Mouse (Mus musculus) erythroblast, adult 5-6 weeks (primary cell): ENCODE measurements around the gene Tars. TPM values are rescaled to one million over a fixed set of nuclear protein-coding genes. Genes with fewer than 3 reads are reported as not detected.

Experiments
- ATAC-seq: replicated peaks from 2 replicates; pipeline ENCODE4 v1.8.0; 2016; ENCODE audit warnings: moderate number of reproducible peaks, mild to moderate bottlenecking, moderate TSS enrichment, inconsistent platforms; ENCODE audit not compliant: poor library complexity, low FRiP score, severe bottlenecking
- total RNA-seq, 2 experiments: library from RNA; stranded (forward) in 1 of 2; stranded (reverse) in 1 of 2; fragments of 150-400 nt in 1 of 2; fragments of 200-764, 138-1000 nt in 1 of 2; gene quantifications; 2 replicates each; pipeline versions ENCODE4 v1.2.3 to v1.2.4; 2015 to 2017; ENCODE audit warnings: low replicate concordance in 2 of 2

Gene Tars
- 7.5 and 8.2 TPM in 2 replicates for total RNA-seq (2015; ENCODE audit: low replicate concordance)
- 14.4 and 20.6 TPM in 2 replicates for total RNA-seq (2017; ENCODE audit: low replicate concordance)

DNA sequence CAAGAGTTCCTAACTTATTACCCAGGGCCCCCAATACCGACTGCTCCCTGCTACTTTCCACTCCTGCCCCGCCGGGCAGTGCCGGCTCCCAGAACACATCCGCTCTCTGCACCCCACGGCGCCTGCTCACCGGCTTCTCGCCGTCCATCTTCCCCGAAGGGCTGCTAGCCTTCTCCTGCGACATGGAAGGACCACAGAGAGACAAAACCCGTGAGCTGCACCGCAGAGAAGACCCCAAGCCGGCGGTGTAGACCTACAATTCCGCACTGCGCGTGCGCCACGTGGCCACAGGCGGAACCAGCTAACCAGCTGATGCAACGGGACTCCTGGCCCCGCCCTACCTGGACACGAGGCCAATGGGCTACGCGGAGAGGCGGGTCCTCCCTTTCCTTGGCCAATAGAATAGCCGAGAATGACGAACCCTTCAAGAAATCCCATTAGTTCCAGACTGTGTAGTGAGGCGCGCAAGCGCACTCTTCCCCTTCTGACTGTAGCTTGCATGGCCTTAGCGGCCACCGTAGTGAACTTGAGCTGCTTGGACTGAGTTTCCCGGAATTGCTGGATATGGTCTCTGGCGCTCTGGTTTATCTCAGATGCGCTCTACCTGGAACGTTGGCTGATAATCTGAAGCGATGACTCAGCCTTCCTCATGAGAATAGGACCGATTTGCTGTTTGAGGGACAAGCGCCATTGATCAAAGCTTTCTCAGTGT is at the start of gene Tars:
TSS of gene Tars (minus strand) at position 310 of the 712 bp plus-strand sequence.
- ATAC-seq = peak; percentile 100

GRCm38 (mm10) chr15:11437361-11437760 is 37.9 kb upstream of the Tars start:
- no peak for ATAC-seq

- no peak for ATAC-seq
Measured at GRCm38 (mm10) chr15:11436709-11437280, 37.3 kb upstream of the Tars start.

GRCm38 (mm10) chr15:11426899-11427298 is 27.4 kb upstream of the Tars start:
- no peak for ATAC-seq

DNA sequence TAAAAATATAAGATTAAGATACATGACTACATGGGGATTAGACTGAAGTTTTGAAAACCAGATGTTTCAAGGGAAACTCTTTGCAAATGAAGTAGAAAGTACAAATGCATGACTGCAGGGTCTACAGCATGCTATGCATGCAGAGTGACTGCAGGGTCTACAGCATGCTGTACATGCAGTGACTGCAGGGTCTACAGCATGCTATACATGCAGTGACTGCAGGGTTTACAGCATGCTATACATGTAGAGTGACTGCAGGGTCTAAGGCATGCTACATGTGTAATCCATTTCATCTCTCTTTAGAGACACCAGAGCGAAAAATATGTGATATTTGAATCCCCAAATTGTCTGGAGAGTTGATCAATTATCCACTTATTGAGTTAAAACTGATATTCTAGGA is 14.0 kb upstream of the Tars start:
- no peak for ATAC-seq

DNA sequence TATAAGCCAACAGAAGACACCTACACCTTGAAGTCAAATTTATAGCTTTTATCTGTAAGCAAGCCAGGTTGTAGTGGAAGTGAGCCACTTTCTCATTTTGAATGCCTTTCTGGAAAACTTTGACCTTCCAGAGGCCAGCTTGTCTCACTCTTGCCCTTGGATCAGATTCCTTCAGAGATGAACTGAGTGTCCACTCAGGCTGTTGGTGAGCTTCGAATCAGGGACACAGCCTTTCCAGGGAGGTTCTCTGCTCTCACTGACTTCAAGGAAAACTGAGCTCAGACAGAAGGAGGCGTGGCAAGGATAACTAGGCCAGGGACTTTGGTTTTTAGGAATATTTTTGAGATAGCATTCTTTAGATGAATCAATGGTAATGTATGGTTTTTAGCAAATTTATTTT is 13.1 kb upstream of the Tars start:
- ATAC-seq = no peak

DNA sequence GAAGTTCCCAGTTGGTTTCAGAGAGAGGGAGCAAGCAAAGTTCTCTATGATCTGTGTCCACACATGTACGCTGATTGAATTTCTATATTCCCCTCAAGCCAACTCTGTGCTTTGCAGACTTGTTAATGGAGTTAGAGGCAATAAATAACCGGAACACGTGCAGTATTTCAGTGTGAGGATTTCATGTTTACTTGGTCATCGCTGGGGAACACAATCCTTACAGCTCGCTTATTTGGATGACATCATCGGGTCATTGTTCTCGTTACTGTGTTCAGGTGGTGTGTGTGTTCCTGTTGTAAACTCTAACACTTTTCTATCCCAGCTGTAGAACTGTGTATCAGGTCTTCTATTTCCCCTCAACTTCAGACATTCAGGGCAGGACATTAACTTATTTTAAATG is 12.4 kb upstream of the Tars start:
- no peak for ATAC-seq

DNA sequence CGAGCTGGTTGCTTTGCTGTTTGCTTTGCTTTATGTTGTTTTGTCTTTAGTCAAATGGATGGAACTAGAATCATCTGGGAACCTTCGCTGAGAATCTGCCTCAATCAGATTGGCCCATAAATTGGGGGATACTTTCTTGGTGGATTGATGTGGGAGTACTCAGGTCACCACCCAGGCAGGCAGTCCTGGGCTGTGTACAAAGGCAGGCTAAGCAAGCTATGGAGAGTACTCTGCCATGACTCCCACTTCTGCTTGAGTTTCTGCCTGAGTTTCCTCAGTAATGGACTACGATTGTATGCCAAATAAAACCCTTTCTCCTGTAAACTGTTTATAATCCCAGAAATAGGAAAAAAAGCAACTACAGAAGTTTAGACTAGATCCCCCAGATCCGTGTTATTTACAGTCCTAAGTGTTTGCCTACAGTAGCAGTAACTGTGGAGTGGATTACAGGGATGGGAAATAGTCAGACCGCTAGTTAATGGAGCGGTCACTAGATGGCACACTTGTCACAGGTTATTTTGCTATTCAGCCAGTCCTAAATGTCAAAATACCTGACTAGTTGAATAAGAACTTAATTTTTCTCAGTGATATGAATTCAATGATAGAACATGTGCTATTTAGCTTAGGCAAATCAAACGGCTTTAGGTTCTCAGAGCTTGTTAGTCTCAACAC is 8.8 kb upstream of the Tars start:
- ATAC-seq = no peak

GRCm38 (mm10) chr15:11407381-11407780 is 7.9 kb upstream of the Tars start:
- ATAC-seq = peak; percentile 60

GRCm38 (mm10) chr15:11406769-11407168 is 7.3 kb upstream of the Tars start:
- ATAC-seq = no peak

- no peak for ATAC-seq
Measured at GRCm38 (mm10) chr15:11398676-11399350, 652 bp downstream of the Tars start.

GRCm38 (mm10) chr15:11396421-11396820 is 3.0 kb downstream of the Tars start:
- no peak for ATAC-seq

GRCm38 (mm10) chr15:11392903-11393302 is 6.6 kb downstream of the Tars start:
- ATAC-seq = no peak

DNA sequence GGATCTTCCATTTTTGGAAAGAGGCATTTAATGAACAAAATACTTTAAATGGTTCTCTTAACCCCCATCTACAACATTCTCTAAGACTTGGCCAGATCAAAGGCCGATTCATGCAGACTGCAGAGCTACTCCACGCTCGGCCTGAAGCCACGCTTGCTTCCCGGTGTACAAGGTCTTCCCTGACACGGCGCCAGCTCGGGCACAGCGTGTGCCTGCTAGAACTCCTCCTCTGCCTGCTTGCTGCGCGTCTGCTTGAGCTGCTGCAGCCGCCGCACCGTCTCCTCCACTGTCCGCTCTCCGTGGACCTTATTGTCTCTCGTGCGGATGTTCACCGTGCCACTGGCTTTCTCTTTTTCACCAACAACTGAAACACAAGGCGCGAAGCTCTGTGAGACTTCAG is 15.7 kb downstream of the Tars start:
- no peak for ATAC-seq

DNA sequence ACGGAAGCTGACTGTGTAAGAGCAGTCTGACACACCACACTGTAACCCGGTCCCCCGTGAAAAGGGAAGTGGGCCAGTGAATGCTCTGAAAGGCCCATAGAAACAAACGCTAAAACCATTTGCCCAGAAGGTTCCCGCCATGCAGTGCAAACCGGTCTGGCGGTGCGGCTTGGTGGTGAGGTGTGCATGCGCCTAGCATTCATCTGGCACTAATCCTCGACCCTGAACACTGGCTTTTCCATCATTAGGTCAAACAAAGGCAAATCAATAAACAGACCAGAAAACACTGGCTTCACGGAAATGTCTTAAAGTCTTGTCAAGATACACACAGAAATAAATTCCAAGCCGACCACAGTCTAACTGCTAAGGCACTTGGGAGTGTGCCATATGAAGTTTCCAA is 16.9 kb downstream of the Tars start:
- ATAC-seq = no peak

DNA sequence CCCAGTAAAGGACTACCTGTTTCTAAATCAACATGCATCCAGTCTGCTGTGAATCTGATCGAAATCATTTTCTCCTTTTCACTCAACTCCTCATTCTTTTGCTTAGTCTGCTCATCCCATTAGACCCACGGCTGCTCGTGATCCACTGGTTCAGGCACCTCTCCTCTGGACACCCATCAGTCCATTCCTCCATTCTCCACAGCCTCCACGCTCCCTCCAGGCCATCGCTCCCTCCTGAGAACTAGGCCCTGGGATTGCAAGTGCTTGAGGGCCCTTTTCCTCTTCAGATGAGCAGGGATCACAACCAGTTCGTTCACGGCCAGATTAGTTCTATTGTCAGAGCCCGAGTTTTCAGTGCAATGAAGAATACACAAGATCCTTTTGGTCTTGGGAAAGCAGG is 18.8 kb downstream of the Tars start:
- ATAC-seq = no peak

DNA sequence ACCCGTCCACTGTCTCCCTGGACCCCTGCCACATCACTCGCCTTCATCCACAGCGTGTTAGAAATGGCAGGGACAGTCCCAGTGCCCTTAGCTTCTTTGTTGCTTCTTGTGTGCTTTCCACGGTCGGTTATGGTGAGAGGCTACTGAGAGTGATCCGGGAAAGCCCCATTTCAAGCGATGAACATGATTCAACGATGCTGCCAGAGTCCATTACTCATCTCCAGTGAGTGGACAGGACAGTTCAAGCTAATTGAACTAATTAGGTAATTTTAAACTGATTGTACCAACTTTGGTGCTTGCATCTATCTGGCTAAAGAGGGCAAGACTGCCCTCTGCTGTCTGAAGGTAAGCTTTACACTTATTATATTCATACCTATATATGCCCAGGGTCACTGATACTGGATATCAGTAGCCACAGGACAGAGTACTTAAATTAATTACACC is 19.4 kb downstream of the Tars start:
- peak; percentile 62; the same call in 1 of the 2 replicates for ATAC-seq

GRCm38 (mm10) chr15:11379431-11380086 is 19.9 kb downstream of the Tars start:
- ATAC-seq = no peak

GRCm38 (mm10) chr15:11370477-11371085 is 28.9 kb downstream of the Tars start:
- ATAC-seq = no peak

- no peak for ATAC-seq
Measured at GRCm38 (mm10) chr15:11369572-11369971, 29.9 kb downstream of the Tars start.
